Mouse (Mus musculus): ENCODE data around the gene Tmem206.

DNA sequence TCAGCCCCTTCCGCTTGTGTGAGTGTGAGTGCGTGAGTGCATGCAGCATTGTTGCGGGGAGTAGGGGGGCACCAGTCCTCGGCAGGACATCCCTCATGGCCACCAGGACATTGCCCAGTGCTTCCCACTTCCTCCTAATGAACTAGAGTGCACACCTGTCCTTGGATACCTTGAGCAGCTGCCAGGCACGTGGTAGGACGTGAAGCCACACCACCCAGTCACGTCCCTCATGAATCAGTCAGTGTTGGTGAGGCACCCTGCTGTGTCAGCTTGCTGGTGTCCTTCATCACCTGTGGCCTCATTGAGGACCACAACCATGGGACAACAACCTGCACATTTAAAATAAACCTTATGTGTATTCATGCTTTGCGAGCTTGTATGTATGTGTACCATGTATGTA lies 41.2 kb upstream of the Tmem206 start:
- TF ChIP-seq POLR2A (IDR thresholded peaks at IDR 0.05; ENCODE audit: borderline replicate concordance, control insufficient read depth, low read depth, low read length), result no peak
- no peak for TF ChIP-seq CTCF (IDR thresholded peaks at IDR 0.05; ENCODE audit: control insufficient read depth, insufficient read depth, low read length)
